Mouse (Mus musculus): Measurements from ENCODE around the gene Tubb5. TPM values are rescaled to one million over a fixed set of nuclear protein-coding genes. Genes with fewer than 3 reads are reported as not detected.

The Tubb5 gene
- total RNA-seq (2021), result 10 to 100 TPM; 25.7 to 34.7 TPM
- long read RNA-seq, experiment 1, transcript Tubb5-201 (4 exons, 2,649 nt), result major isoform, 39 of 40 reads
- long read RNA-seq, experiment 1, partial matches to known transcripts, result 0 of 40 reads
- long read RNA-seq, experiment 1, other reads (novel, unspliced or antisense), result 1 of 40 reads
- long read RNA-seq, experiment 2, transcript Tubb5-201 (4 exons, 2,649 nt), result major isoform, 31 of 35 reads
- long read RNA-seq, experiment 2, partial matches to known transcripts, result 0 of 35 reads
- long read RNA-seq, experiment 2, other reads (novel, unspliced or antisense), result 4 of 35 reads

DNA sequence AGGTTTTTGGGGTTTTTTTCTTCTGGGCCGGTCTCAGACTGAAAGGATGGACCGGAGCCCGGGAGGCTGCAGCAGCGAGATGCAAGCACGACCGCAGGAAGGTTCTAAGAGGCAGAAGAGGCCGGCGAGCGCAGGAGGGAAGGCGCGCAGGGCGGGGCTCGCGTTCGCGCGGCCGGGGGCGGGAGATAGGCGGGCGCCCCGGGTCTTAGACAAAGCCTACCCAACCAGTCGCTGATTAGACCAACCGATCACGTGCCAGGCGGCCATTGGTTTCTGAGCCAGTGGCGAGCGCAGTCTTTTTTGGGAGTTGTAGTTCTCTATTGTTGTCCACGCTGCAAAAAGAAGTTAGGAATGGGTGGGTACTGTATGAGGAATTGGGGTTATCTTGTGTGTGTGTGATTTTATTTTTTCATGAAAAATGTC lies at the start of gene Tubb5:
TSS of gene Tubb5 (minus strand) at position 185 of the 423 bp plus-strand sequence.
- peak; percentile 96 for DNase-seq (ENCODE audit: low spot score)

DNA sequence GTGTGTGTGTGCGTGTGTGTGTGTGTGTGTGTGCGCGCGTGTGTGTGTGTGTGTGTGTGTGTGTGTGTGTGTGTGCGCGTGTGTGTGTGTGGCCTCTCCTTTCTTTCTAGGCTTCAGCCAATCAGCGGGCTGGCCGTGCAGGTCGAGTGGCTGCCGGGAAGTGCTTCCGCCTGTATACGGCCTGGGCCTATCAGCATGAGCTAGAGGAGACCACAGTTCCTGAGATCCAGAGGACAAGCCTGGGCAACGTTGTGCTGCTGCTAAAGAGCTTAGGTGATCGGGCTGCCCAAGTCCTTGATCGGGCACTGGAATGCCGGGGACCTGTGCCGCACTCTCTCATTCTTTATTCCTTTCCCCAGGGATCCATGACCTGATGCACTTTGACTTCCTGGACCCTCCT lies 49.6 kb upstream of the Tubb5 start:
- DNase-seq (ENCODE audit: low spot score), result no peak

GRCm38 (mm10) chr17:35883777-35884176 lies 45.7 kb upstream of the Tubb5 start:
- no peak for DNase-seq (ENCODE audit: low spot score)

- DNase-seq (ENCODE audit: low spot score), result no peak
These were observed 44.8 kb upstream of the Tubb5 start for GRCm38 (mm10) chr17:35882924-35883323.

- peak; percentile 96 for DNase-seq (ENCODE audit: low spot score)
These were observed 41.3 kb upstream of the Tubb5 start, which contains the start of gene Dhx16 for GRCm38 (mm10) chr17:35879245-35880057. TSS of gene Dhx16 (plus strand) at chr17:35879819.

DNA sequence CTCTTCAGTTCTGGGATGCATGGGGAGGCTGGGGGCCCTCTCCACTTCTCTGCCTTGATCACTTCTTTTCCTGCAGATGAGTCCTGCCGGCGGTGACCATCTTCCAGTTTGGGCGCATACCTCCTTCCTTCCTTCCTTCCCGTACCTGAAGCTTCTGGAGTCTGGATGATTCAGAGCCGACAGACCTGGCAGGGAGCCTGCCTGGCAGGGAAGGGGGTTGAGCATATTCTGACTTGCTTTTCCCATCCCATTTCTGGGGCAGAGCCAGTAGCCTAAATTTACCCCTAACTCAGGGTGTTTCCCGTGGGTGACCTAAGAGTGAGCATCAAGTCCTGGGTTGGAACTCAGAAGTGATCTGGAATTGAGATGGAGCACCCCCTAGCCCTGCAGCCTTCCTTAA lies 36.6 kb upstream of the Tubb5 start:
- no peak for DNase-seq (ENCODE audit: low spot score)

DNA sequence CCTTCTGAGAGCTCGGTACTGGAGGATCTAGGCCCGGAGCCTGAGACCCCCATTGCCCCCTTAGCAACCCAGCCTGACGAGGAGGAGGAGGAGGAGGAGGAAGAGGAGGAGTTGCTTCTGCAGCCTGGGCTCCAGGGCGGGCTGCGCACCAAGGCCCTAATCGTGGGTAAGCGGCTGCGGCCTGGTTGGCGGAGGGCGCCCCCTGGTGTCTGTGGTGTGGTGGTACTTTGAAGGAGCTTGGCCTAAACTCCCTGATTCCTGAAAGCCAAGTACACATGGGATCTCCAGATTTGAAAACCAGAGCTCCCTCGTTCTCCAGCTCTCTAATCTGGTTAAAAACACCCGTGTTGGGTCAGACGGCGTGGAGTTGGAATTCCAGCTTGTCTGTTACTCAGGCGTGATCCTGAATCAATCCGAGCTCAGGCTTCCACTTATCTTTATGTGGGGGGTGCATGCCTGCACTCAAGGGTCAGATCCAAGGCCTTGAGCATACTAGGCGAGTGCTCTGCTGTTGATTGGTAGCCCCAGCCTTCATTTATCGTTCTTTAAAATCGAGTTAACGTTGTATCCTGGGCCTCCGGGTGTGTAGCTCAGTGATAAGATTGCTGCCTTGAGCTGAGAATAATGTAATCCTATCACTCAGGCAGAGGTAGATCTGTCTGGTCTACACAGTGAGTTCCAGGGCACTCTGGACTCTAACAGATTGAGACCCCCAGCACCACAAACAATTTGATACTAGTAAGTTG lies 35.8 kb upstream of the Tubb5 start:
- peak; percentile 89 for DNase-seq (ENCODE audit: low spot score)

- no peak for DNase-seq (ENCODE audit: low spot score)
These were observed 33.0 kb upstream of the Tubb5 start for GRCm38 (mm10) chr17:35870884-35871696.

- peak; percentile 44 for DNase-seq (ENCODE audit: low spot score)
These were observed 32.2 kb upstream of the Tubb5 start for GRCm38 (mm10) chr17:35870151-35870883.

DNA sequence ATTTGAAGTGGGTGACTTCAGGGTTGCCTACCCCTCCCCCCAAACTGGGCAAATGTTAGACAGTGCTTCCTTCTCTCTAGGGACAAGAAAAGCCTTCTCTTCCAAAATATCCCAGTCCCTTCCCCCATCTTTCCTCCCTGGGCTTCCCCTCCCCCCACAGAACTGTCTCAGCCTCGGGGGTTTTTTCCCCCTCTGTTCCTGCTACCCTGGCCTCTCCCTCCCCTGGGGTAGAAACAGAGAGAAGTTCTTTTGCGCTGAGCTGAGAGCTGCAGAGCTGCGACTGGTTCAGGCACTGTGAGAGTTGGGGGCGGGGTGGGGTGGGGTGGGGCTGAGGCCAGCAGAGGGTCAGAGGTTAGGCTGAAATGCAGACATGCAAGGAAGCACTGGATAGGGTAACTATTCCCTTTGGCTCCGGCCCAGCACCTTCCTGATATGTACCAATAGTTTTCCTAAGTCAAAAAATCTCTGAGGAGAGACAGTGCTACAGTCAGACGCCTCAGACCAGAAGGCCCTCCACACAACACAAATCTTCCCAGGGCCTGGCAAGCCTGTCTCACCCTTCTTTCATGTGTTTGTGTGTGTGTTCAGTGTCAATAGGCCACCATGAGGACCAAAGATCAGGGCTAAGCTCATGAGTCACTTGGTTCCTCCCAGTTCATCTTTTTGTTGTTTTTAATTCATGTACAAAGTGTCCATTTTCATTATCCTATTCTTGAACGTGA lies 31.4 kb upstream of the Tubb5 start:
- DNase-seq (ENCODE audit: low spot score), result peak; percentile 36

GRCm38 (mm10) chr17:35868961-35869345 lies 30.8 kb upstream of the Tubb5 start:
- no peak for DNase-seq (ENCODE audit: low spot score)

GRCm38 (mm10) chr17:35868165-35868820 lies 30.2 kb upstream of the Tubb5 start:
- DNase-seq (ENCODE audit: low spot score), result no peak

- peak; percentile 41 for DNase-seq (ENCODE audit: low spot score)
These were observed 29.1 kb upstream of the Tubb5 start for GRCm38 (mm10) chr17:35866911-35867890.

DNA sequence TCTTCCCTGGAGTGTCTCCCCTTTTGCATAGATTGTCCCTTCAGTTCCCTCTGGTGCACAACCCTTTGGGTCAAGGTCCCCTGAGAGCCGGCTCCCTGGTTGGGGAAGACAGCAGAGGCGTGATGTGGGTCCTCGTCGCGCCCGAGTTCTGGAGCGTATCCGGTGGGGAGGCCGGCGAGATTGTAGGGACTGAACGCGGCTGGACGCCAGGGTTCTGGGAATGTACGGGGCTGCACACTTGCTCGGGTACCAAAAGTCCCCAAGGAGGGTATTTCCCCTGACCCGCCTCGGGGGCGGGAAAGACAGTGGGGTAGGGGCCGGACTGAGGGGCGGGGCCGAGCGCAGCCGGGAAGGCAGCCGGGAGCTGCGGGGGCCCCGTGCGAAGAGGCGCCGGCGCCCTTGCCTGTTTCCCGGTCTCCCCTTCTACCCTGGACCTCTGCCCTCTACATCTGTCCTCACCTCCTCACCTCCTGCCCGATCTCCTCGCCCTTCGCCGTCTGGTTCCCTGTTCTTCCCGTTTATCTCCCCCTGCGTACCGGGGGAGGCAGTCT lies 28.2 kb upstream of the Tubb5 start:
- DNase-seq (ENCODE audit: low spot score), result peak; percentile 75

- DNase-seq (ENCODE audit: low spot score), result peak; percentile 75
These were observed 27.6 kb upstream of the Tubb5 start, which contains the start of gene Ppp1r18 for GRCm38 (mm10) chr17:35865481-35866280. TSS of gene Ppp1r18 (plus strand) at chr17:35865593.

DNA sequence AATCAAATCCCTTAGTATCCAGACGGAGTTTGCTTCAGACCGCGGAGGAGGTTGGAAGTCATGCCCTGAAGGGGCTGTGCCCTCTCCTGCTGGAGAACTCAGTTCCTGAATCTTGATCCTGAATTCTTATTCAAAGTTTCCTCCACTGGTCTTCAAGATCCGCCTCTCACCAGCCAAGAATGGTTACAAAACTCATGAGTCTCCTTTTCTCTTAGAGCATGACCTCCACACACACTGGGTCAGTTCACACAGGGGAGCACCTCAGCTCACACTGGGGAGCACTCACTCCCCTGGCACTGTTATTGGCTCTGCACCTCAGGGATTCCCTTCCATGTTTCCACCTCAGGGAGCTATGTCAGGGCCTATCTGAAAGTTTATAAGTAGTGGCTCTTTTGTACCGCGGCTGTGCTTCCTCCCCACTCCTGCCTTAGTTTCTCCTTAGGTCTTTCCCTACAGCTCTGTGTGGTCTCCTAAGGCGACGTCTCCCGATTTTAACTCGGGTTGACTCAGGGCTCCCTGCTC lies 26.8 kb upstream of the Tubb5 start:
- DNase-seq (ENCODE audit: low spot score), result no peak
